Mouse (Mus musculus) layer of hippocampus, postnatal 14 days (tissue): ENCODE results near the gene Fam229a. TPM values are rescaled to one million over a fixed set of nuclear protein-coding genes. Genes with fewer than 3 reads are reported as not detected.
"Not testable (repeated sequence)": the region's sequence is repeated elsewhere in the genome, so short reads cannot be mapped to it uniquely, and the experiment has no call there.

Source experiments
- DNase-seq, 2 experiments: peaks; one replicate each; pipeline ENCODE4 v3.0.0; 2021 to 2022; ENCODE audit warnings: low spot score in 2 of 2, mixed read lengths in 1 of 2
- long read RNA-seq, 2 experiments: library from polyadenylated mRNA; stranded (forward); transcript quantifications; one replicate each; pipeline ENCODE4 v2.0.0; 2021
- total RNA-seq, 2 experiments: library from RNA; stranded (reverse); gene quantifications; 2 replicates each; pipeline ENCODE4 v1.2.3; 2021

Fam229a gene
- under 1 TPM in 1 of 2 experiments, not detected in 1; 0.72 TPM for total RNA-seq
- long read RNA-seq, experiment 1, result 0 reads
- long read RNA-seq, experiment 2, result 0 reads

DNA sequence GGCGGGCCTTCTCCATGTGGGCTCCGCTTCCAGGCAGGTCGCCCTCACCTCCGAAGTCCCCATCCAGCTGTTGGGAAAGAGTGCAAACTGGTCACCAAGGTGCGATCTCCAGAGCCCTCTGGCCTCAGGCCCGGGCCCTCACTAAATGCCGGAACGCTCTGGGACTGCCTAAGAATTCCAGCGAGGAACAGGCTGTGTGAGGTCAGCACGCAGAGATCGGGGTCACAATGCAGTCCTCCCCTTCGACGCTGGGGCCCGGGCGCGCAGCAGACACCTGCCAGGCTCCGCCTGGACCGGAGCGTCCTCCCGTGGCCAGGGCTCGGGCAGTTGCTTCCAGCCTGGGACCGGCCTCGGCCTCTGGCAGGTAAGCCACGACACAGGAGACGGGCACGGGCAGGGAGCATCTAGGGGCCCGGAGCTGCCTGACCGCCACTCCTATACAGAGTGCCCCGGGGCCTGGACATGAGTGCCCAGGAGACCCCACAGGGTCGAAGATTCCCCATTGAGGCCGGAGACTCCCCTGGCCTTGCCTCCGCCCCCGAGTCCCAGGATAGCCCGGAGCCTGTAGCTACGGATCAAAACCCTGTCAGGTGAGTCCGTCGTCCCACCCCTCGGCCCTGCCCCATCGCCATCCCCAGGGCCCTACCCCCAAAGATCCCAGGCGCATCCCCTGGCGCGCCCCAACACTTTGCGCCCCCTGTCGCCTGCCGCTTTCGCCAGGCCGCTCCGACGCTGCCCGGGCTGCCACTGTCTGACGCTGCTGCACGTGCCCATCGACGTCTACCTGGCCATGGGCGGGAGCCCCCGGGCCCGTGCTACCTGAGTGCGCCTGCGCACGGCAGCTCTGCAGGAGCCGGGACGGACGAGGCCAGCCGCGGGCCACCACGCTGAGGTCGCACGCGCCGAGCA is at the start of gene Fam229a, which contains the start of gene Tssk3:
TSS of gene Fam229a (plus strand) at position 219 of the 909 bp plus-strand sequence.
TSS of gene Tssk3 (minus strand) at position 51 of the 909 bp plus-strand sequence.
- DNase-seq, result no peak

DNA sequence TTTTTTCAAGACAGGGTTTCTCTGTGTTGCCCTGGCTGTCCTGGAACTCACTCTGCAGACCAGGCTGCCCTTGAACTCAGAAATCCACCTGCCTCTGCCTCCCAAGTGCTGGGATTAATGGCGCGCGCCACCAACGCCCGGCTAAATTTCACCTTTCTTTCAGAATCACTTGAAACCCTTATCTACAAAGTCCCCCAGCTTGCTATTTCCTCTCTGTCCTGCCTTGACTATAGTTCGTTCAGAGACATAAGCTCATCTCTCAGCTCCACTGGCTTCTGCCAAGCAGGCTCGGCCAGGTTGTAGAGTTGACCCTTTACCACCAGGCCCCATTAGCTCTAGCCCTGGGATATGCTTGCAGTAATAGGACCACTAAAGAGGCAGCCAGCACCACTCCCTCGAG is 43.6 kb upstream of the Fam229a start:
- DNase-seq, result no peak

DNA sequence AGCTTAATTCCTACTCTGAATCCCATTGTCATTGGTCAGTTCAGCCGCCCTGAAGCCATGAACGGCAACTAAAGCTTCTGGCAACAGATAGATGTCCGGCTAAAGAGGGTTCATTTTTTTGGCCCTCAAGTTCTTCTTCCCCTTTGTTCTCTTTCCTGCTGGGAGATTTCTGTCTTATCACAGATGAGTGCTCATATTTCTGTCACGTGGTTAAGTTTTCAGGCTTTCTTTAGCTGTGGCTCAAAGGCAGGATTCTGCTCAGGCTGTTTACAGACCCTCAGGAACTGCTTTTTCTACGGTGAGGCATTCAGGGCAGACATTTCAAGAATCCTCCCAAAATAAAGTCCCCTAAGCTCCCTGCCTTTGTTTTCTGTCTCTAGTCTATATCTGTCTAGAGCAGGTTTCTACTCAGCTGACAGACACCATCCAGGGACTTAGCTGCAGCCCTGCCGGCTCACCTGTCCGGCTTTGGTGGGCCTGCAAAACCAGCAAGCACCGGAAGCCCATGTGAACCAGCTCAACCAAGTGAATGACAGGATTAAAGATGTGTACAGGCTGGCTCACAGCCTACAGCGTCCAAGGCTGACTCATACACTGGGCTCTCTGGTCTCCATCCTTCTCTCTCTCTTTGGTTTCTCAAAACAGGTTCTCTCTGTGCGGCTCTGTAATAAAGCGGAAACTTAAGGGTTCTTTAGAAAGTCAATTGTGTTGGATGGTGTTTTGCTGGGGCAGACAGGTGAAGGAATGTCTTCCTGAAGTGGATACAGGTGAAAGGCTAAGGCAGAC is 43.0 kb upstream of the Fam229a start:
- no peak for DNase-seq

- DNase-seq, result no peak
Observed at GRCm38 (mm10) chr4:129448713-129449112, 42.3 kb upstream of the Fam229a start.

GRCm38 (mm10) chr4:129450851-129451250 is 40.1 kb upstream of the Fam229a start:
- DNase-seq, result no peak

GRCm38 (mm10) chr4:129451471-129452169 is 39.4 kb upstream of the Fam229a start:
- DNase-seq, result no peak

DNA sequence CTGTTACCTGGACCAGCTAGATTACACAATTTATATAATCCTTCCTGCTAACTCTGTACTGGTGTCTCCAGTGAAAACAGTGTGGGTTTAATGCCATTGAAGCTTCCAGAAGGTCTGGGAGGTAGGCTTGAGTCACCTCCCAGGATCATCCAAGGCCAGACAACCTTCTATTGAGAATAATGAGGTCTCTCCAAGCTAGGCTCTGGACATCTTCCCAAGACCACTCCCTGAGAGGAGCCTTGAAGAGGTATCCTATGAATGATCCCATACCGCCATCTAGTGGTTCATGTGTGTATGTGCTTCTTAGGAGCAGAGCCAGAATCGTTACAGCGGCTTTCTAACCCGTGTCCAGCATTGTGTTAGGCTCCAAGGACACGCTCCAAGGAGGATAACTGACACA is 35.7 kb upstream of the Fam229a start:
- peak; percentile 64 to 87 for DNase-seq

GRCm38 (mm10) chr4:129456126-129456525 is 34.9 kb upstream of the Fam229a start:
- no peak for DNase-seq

DNA sequence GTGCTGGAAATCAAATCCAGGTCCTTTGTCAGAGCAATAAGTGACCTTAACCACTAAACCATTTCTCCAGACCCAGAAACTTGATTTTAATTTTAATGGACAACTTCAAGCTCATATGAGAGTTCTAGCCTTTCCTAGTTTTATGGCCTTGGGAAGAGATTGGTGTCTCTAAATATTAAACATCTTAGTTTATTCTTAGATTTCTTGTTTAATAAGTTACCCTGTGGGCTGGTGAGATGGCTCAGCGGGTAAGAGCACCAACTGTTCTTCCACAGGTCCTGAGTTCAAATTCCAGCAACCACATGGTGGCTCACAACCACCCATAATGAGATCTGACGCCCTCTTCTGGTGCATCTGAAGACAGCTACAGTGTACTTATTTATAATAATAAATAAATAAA is 33.7 kb upstream of the Fam229a start:
- not testable (repeated sequence) for DNase-seq

DNA sequence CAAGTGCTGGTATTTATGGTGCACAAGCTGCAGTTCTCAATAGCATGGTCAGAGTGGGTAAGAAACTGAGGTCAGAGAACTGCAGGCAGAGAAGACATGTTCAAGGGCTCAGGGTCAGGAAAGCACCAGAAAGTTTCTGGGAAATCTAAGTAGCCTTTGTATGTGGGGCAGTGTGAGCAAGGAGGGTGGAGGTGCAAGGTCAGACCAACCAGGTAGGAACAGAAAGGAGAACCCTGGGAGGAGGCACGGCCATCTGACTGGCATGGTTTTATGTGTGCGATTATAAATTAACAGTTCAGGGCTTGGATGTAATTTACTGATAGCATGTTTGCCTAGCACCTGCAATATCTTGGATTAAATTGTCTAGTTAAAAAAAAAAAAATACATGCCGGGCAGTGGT is 31.3 kb upstream of the Fam229a start:
- DNase-seq, result no peak

DNA sequence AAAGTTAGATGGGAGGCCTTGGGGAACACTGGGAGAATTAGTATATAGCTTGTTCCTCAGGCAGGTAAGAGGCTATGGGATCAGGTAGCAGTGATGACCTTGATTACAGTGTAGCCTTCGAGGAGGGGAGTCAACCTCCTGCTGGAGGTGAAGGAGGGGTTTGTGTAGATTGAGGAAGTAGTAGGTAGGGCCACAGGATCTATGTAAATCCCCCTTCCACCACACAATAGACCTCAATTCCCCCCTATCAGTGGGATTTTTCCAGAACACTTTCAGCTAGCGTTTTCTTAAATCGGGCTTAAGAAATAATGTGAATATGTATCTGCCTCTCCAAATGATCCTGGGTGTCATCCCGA is 30.2 kb upstream of the Fam229a start:
- DNase-seq, result no peak

DNA sequence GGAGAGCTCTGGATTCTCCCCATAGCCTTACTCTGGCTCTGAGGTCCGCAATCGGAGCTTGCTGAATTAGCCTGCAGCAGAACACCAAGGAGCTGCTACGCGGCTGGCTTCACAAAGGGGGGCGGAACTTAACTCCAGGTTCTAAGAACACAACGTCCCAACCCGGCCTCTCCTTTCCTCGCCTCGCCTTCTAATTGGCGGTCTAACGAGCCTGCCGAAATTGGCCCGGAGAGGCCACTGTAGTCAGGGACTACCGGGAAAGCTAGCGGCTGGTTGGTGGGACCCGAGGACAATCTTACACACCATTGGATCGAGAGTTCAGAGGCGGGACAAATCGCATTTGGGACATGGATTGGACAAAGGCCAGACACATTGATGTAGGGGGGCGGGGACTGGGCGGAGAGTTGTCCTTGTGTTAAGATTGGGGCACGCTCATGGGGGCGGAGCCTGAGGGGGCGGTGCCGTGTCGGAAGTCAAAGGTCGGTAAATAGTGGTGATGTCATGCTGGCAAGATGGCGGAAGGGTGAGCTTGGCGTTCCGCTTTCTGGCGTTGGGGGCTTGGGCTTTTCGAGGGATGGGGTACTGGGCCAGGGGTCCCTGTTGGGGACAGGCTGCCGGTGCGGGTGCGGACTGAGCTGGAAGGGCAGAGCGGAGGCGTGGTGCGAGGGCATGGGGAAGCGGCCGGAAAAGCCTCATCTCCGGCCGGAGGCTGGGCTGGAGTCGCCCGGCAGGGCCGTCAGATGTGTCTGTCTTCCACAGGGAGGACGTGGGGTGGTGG is 29.6 kb upstream of the Fam229a start, which contains the start of gene Bsdc1:
TSS of gene Bsdc1 (plus strand) at position 399 of the 778 bp plus-strand sequence.
- peak; percentile 99 to 100 for DNase-seq

GRCm38 (mm10) chr4:129462118-129462517 is 28.9 kb upstream of the Fam229a start:
- DNase-seq, result no peak

DNA sequence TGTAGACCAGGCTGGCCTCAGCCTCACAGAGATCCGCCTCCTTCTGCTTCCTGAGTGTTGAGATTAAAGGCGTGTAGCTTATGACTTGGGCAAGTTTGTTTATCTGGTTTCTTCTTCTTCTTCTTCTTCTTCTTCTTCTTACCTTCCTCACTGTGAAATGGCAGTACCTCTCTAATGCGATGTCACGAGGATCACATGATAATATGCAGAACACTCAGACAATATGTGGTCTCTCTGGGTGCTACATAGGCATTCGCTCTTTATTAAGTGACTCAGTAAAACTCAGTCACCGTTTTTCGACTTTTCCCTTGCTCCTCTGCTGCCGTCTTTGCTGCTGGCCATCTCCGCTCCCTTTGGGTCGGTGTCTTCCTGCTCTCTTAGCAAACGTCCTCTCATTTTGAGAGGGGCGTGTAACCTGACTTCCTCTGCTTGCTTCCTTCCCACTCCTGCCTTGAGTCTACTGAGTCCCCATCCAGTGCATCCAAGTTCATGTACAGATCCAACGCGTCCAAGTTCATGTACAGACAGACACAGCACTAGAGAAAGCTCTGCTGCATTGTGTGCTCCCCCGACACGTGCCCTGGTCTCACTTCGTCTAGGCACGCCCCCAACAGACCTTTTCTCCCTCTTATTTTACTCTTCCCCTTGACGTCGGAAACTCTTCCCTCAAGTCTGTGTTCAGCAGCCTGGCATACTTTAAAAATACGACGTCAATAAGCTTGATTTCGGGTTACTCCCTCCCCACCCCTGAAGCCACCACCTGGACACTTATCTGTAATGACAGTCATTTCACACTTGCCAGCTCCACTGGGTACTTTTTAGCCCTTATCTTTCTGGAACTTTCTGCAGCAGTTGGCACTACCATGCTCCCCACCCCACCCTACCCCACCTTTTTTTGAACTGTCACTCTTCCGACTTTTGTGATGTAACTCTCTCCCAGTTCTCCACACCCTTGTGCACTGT is 27.6 kb upstream of the Fam229a start:
- no peak for DNase-seq

DNA sequence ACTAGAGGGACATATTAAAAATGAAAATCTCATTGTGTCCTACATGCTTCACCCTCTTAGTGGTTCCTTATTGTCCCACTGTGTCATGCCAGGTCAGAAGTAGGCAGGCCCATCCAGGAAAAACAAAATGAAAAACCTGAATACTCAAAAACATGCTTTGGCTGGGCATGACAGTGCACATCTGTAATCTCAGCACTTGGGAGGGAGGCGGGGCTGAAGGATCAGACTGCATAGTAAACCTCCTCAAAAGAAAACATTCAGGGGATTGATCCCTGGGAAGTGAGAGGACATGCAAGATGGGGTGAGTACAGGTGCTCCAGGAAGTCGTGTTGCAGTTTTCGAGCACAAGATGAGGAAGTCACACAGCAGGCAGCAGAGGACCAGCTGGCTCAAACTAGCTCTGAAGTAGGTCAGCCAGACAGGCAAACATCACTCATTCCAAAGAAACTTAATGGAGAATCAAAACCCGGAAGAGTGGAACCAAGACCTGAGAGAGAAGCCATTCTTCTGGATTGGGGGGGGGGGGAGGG is 26.6 kb upstream of the Fam229a start:
- DNase-seq, result no peak

DNA sequence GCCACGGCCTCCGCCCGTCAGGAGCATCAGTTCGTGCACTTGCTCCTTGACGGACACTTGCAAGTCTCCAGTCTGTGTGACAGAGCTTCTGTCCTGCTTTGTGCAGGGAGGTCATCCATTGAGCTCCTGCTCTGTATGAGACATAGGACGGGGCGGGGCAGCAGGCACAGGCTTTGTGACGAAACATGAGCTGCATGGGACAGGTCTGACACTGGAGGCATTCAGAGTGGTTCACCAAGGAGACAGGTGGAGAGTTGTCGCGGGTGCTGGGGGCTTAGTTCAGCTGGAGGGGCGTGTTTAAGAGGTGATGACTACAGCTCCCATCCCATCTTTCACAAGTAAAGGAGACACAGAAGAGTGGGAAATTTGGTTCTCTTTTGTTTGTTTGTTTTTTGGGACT is 14.9 kb upstream of the Fam229a start:
- DNase-seq, result no peak

DNA sequence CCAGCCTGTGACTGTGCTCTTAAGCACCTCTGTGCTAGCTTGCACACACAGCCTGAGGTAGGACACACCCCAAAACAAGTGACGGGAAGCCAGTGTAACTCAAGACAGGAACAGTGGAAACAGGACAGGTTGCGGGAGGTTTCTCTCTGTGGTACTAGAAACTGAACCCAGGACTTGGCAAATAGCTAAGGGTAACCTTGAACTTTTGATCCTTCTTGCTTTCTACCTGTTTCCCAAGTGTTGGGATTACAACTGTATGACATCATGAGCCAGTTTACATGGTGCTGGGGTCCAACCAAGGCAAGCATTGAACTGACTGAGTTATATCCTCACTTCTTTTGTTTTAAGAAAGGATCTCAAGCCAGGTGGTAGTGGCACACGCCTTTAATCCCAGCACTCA is 11.1 kb upstream of the Fam229a start:
- no peak for DNase-seq

GRCm38 (mm10) chr4:129481090-129481489 is 9.9 kb upstream of the Fam229a start:
- DNase-seq, result no peak

- no peak for DNase-seq
Observed at GRCm38 (mm10) chr4:129494681-129495080, 3.7 kb downstream of the Fam229a start.
